Mouse (Mus musculus) ES-E14 (cell line): ENCODE measurements around the gene Pitpnm2. TPM values are rescaled to one million over a fixed set of nuclear protein-coding genes. Genes with fewer than 3 reads are reported as not detected.

Source experiments
- DNase-seq: peaks from one replicate; pipeline ENCODE4 v3.0.0-alpha.2; 2013; ENCODE audit warnings: low read depth, low spot score
- H3K27ac ChIP-seq: 2 replicates; pipeline ENCODE4 v1.5.1; 2012; ENCODE audit warnings: low read depth, mild to moderate bottlenecking, low read length, moderate library complexity, mixed read lengths; ENCODE audit not compliant: poor library complexity, insufficient read depth, severe bottlenecking
- H3K36me3 ChIP-seq: 2 replicates; pipeline ENCODE4 v1.6.1; 2012; ENCODE audit warnings: mild to moderate bottlenecking, low read length, moderate library complexity, mixed read lengths; ENCODE audit not compliant: control insufficient read depth, poor library complexity, insufficient read depth, severe bottlenecking
- H3K4me1 ChIP-seq, 2 experiments: fragments of 150-350 bp in 1 of 2; sonication (generic) in 1 of 2; 2 replicates each; pipeline ENCODE4 v1.6.1; 2012; ENCODE audit warnings: low read length in 2 of 2, mild to moderate bottlenecking in 1 of 2, mixed read lengths in 1 of 2; ENCODE audit not compliant: control insufficient read depth in 2 of 2, insufficient read depth in 2 of 2, poor library complexity in 1 of 2
- H3K4me3 ChIP-seq, 2 experiments: fragments of 150-350 bp in 1 of 2; sonication (generic) in 1 of 2; 2 replicates each; pipeline ENCODE4 v1.5.1; 2012; ENCODE audit warnings: low read length in 2 of 2, low read depth in 1 of 2, mild to moderate bottlenecking in 1 of 2, mixed read lengths in 1 of 2; ENCODE audit not compliant: insufficient read depth in 1 of 2, poor library complexity in 1 of 2, severe bottlenecking in 1 of 2
- H3K9ac ChIP-seq: 2 replicates; pipeline ENCODE4 v1.6.1; 2012; ENCODE audit warnings: low read depth, mild to moderate bottlenecking, low read length, mixed read lengths; ENCODE audit not compliant: poor library complexity, insufficient read depth, severe bottlenecking
- H3K9me3 ChIP-seq: fragments of 150-350 bp; sonication (generic); 2 replicates; pipeline ENCODE4 v1.6.1; 2012; ENCODE audit warnings: low read depth, mild to moderate bottlenecking, low read length; ENCODE audit not compliant: control insufficient read depth, insufficient read depth
- CHD2 ChIP-seq: IDR thresholded peaks from 2 replicates; pipeline ENCODE4 v1.6.1; 2014; ENCODE audit warnings: mild to moderate bottlenecking, low read depth, low read length, inconsistent platforms
- HCFC1 ChIP-seq: IDR thresholded peaks from 2 replicates; pipeline ENCODE4 v1.6.1; 2012; ENCODE audit warnings: low read length, inconsistent platforms, borderline replicate concordance; ENCODE audit not compliant: insufficient read depth
- MAFK ChIP-seq: IDR thresholded peaks from 2 replicates; pipeline ENCODE4 v1.6.1; 2014; ENCODE audit warnings: mild to moderate bottlenecking, low read depth, low read length, inconsistent platforms; ENCODE audit not compliant: insufficient read depth
- ZC3H11A ChIP-seq: IDR thresholded peaks from 2 replicates; pipeline ENCODE4 v1.6.1; 2012; ENCODE audit warnings: low read depth, mild to moderate bottlenecking, inconsistent platforms, low read length, borderline replicate concordance
- ZNF384 ChIP-seq: IDR thresholded peaks from 2 replicates; pipeline ENCODE4 v1.6.1; 2012; ENCODE audit warnings: low read depth, low read length, inconsistent platforms
- in situ Hi-C, 2 experiments: fragments of 600-800 bp; cut with MboI; formaldehyde crosslinking; loops; one replicate each; pipeline ENCODE4 v1.15.1; 2025; ENCODE audit warnings: low sequenced_read_pairs in 2 of 2, inconsistent platforms in 1 of 2; ENCODE audit not compliant: unreplicated experiment in 2 of 2
- total RNA-seq: library from RNA; depleted of rRNA; stranded (reverse); fragments of 300-350 nt; gene quantifications from 2 replicates; pipeline ENCODE4 v1.2.3, GENCODE M21; 2012

Pitpnm2 gene
- total RNA-seq, 1 experiment: 6.6 TPM

GRCm38 (mm10) chr5:124267652-124268051 is 18.1 kb upstream of the Pitpnm2 start:
- in situ Hi-C loops: no loop called here
- peaks cover 0 to 7% of the 10 kb centered on the region in 2 experiments; a peak in 2 of 4 replicates for H3K4me1 ChIP-seq
- TF ChIP-seq ZC3H11A: no peak
- no peak for TF ChIP-seq HCFC1
- no peak for TF ChIP-seq MAFK
- no peak for TF ChIP-seq CHD2
- peaks cover 9% of the 10 kb centered on the region for H3K36me3 ChIP-seq
- no peak overlapping the region for H3K4me3 ChIP-seq
- no peak overlapping the region for H3K27ac ChIP-seq
- H3K9ac ChIP-seq: no peak overlapping the region
- no peak for DNase-seq
- H3K9me3 ChIP-seq: peaks cover 15% of the 10 kb centered on the region

GRCm38 (mm10) chr5:124266821-124267220 is 17.3 kb upstream of the Pitpnm2 start:
- Histone ChIP-seq H3K9me3 (peaks cover 15% of the 10 kb centered on the region), H3K9ac (no peak overlapping the region), H3K4me1 (peaks cover 0 to 7% of the 10 kb centered on the region in 2 experiments; a peak in 2 of 4 replicates), H3K4me3 (no peak overlapping the region), H3K27ac (no peak overlapping the region), H3K36me3 (peaks cover 9% of the 10 kb centered on the region)
- no peak for DNase-seq
- in situ Hi-C loops: no loop called here
- no peak for TF ChIP-seq ZNF384
- no peak for TF ChIP-seq MAFK
- no peak for TF ChIP-seq ZC3H11A
- no peak for TF ChIP-seq CHD2
- TF ChIP-seq HCFC1: no peak

GRCm38 (mm10) chr5:124263246-124263645 is 13.7 kb upstream of the Pitpnm2 start:
- Histone ChIP-seq H3K9ac (no peak overlapping the region), H3K4me1 (peaks cover 0 to 7% of the 10 kb centered on the region in 2 experiments; a peak in 2 of 4 replicates), H3K9me3 (no peaks in the 10 kb centered on the region), H3K36me3 (peaks cover 4% of the 10 kb centered on the region), H3K4me3 (no peak overlapping the region), H3K27ac (no peak overlapping the region)
- TF ChIP-seq MAFK: no peak
- no peak for TF ChIP-seq ZNF384
- no peak for TF ChIP-seq HCFC1
- TF ChIP-seq ZC3H11A: no peak
- TF ChIP-seq CHD2: no peak
- in situ Hi-C loops: no loop called here
- no peak for DNase-seq

GRCm38 (mm10) chr5:124262090-124262489 is 12.5 kb upstream of the Pitpnm2 start:
- TF ChIP-seq ZC3H11A (no peak), HCFC1 (no peak), ZNF384 (no peak), MAFK (no peak), CHD2 (no peak)
- Histone ChIP-seq H3K36me3 (peaks cover 11% of the 10 kb centered on the region), H3K4me1 (peaks cover 0 to 7% of the 10 kb centered on the region in 2 experiments; a peak in 2 of 4 replicates), H3K4me3 (no peak overlapping the region), H3K9ac (no peak overlapping the region), H3K9me3 (no peaks in the 10 kb centered on the region), H3K27ac (no peak overlapping the region)
- no peak for DNase-seq
- in situ Hi-C loops: no loop called here

- in situ Hi-C loops: no loop called here
Measured at GRCm38 (mm10) chr5:124259133-124259532, 9.6 kb upstream of the Pitpnm2 start.

More at GRCm38 (mm10) chr5:124259133-124259532, 9.6 kb upstream of the Pitpnm2 start:
- Histone ChIP-seq H3K4me1 (peaks cover 0 to 7% of the 10 kb centered on the region in 2 experiments; a peak in 2 of 4 replicates), H3K27ac (no peak overlapping the region), H3K36me3 (peaks cover 14% of the 10 kb centered on the region), H3K9ac (no peak overlapping the region), H3K4me3 (no peak overlapping the region), H3K9me3 (no peaks in the 10 kb centered on the region)
- DNase-seq: no peak
- no peak for TF ChIP-seq HCFC1
- TF ChIP-seq ZC3H11A: no peak
- no peak for TF ChIP-seq MAFK
- TF ChIP-seq CHD2: no peak
- no peak for TF ChIP-seq ZNF384
